Mouse (Mus musculus): Measurements from ENCODE around the gene Rab11fip4.
"Not testable (repeated sequence)": the region's sequence is repeated elsewhere in the genome, so short reads cannot be mapped to it uniquely, and the experiment has no call there.

The Rab11fip4 gene

DNA sequence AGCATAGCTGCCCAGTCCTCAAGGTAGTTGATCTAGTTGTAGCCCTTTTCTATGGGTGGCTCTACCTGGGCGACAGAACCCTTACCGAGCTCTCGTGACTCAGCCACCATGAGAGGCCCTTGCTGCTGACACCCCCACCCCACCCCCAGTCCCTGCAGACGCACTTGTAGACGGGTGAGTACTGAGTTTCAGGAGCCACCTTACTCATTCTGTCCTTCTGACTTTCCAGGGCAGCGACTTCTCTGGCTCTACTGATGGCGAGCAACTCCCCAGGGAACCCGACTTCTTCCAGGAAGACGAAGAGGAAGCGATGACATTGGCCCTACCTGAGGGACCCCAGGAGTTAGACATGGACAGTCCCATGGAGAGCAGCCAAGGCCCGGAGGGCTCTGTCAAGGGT, 89.5 kb downstream of the Rab11fip4 start:
- DNase-seq, result no peak

- no peak for DNase-seq
These were observed 90.2 kb downstream of the Rab11fip4 start for GRCm38 (mm10) chr11:79681182-79681581.

DNA sequence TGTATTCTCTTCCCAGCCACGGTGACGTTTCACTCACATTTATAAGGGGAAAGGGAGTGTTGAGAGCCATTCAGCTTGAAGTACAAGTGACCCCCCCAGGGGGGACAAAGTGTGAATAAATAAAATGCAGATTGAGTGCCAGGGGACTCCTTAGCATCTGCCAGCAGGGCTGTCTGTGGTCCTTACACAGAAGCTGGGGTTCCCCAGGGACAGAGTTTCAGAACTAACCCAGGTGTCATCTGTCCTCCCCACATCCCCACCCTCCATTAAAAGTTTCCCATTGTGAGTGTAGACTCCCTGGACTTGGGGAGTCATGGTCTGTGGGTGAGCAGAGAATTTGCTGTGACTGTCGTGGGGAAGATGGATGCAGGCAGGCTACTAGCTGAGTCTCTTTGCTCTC, 90.8 kb downstream of the Rab11fip4 start:
- DNase-seq, result no peak

GRCm38 (mm10) chr11:79685109-79685508, 94.1 kb downstream of the Rab11fip4 start:
- no peak for DNase-seq

GRCm38 (mm10) chr11:79686501-79687121, 95.6 kb downstream of the Rab11fip4 start:
- peak; percentile 81 for DNase-seq

GRCm38 (mm10) chr11:79689916-79690315, 98.9 kb downstream of the Rab11fip4 start:
- DNase-seq, result no peak

GRCm38 (mm10) chr11:79691513-79691912, 100.5 kb downstream of the Rab11fip4 start:
- no peak for DNase-seq

DNA sequence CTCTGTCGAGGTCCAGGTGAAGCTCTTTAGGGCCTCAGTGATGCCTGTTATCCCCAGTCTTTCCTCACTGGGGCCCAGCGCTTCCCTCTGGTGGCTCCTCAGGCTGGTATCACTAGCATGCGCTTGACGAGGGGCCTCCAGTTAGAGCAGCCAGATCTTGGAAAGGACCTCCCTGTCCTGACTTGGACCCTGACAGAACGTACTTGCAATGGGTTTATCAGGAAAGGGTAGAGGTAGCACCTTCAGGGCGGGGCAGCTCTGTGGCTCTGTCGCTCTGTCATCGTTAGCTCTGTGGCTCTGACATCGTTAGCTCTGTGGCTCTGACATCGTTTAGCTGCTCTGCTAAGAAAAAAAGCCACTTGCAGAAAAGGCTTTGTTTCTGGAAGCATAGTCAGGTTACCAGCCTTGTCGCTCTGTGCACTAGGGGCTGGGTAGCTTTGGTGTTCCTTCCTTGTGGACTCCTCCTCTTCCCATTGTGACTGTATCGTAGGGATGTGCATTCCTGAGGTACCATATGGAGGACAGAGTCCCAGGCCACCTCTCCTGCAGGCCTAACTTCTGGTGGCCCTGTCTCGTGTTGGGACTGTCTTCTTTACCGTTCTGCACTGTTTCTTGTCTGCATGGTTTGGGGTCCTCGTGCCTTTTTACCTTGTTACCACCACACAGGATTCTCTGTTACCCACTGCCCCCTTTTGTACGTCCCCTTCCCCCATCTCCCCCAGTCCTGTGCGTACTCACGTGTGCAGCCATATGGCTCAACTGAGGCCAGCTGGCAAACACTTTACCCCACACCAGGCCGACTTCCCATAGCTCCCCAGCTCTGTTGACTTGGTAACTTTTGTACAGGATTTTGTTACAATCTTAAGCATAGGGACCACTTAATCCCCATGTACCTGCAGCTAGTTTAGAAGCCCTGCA, 105.6 kb downstream of the Rab11fip4 start:
- no peak for DNase-seq

DNA sequence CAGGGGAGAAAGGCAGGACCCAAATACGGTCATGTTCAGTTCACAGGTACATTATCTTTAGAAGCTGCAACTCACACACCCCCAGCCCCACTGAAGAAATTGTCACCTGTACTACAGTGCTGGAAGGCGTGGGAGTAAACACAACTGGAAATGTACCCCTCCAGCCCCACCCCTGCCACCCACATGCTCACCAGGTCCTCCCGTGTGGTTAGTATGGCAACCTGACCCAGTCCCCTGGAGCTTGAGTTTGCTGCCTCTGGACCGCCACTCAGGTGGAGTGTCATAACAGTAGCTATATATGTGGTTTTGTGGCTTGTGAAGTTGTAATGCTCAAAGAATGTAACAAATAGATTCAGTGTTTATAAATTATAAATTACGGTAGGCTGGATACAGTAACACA, 107.1 kb downstream of the Rab11fip4 start:
- no peak for DNase-seq

- not testable (repeated sequence) for DNase-seq
These were observed 107.5 kb downstream of the Rab11fip4 start for GRCm38 (mm10) chr11:79698542-79698941.

DNA sequence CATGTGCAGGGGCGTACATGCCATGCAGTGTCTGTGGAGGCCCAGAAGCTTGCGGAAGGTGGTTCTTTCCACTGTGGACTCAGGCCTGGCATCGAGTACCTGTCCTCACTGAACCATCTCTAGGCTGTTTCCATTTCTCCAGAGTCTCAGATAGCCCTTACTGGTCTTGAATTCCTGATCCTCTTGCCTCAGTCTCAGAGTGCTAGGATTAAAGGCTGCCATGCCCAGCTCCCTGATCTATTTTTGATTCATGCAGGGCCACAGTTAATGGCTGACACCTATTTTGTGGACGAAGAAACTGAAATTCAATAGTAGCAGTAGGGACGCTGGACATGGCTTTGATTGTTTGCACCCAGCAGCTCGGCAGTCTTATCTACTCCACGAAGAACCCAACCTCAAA, 110.5 kb downstream of the Rab11fip4 start:
- DNase-seq, result no peak

DNA sequence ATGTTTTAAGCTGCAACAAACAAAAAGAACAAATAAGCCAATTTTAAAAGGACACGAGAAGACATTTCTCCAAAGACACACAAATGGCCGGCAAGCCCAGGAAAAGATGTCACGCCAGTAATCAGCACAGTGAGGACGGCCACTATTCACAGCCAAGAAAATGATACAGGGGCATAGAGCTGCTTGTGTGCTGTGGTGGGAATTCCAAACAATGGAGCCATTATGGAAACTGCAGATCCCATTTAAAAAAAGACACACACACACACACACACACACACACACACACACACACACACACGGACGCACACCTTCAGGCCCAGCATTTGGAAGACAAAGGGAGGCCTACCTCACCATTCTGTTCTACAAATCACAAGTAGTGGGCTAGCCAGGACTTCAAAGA, 111.1 kb downstream of the Rab11fip4 start:
- no peak for DNase-seq

GRCm38 (mm10) chr11:79703452-79703851, 112.4 kb downstream of the Rab11fip4 start:
- peak; percentile 55 for DNase-seq

DNA sequence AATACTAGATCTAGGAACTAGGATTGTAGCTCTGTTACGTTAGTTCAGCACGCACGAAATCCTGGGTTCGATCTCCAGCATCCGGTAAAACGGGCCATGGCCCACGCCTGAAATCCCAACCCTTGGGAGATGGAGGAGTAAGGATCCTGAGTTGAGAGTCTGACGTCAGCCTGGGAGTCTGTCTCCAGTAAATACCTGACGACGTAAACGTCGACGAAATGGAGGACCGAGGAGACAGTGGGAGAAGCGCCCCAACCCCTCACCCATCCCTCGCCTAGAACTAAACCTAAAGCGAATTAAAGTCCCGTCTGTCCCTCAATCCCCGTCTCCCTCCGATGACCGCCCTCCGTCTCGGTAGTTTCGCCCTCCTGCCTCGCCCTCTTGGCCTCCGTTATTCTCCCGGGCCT, 112.9 kb downstream of the Rab11fip4 start:
- DNase-seq, result no peak

DNA sequence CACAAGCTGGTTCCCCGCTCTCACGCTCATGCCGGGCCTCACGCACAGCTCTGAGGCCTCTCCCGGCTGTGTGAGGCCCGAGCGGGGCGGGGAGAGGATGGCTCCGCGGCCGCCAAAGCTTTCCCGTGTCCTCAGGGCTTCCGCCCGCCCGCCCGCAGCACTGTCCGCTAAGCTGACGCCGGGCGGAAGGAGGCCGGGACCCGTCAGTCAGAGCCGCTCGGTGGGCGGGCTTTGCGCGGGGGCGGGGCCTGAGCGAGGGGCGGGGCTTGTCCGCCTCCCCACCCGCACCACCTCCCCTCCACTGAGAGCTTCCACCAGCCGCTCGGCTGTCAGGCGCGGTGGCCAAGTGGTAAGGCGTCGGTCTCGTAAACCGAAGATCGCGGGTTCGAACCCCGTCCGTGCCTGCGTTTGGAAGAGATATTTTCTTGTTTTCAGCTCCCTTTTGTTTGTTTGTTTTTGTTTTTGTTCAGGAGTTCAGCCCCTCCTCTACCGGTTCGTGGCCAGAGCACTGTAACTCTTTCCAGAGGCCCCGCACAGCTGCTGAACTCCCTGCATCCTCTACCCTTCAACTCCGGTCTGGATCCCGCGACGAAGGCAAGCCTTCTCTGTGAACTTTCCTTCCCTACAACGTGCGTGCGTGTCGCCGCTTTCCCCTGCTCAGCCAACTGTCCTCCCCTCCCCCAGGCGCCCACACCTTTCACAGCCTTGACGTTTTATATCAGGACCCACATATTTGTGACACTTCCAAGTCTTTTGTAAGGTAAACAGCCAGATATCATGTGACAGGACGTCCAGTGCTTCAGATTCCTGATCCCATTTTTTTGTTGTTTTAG, 113.5 kb downstream of the Rab11fip4 start:
- peak; percentile 94 for DNase-seq

GRCm38 (mm10) chr11:79707084-79707483, 116.1 kb downstream of the Rab11fip4 start:
- no peak for DNase-seq

DNA sequence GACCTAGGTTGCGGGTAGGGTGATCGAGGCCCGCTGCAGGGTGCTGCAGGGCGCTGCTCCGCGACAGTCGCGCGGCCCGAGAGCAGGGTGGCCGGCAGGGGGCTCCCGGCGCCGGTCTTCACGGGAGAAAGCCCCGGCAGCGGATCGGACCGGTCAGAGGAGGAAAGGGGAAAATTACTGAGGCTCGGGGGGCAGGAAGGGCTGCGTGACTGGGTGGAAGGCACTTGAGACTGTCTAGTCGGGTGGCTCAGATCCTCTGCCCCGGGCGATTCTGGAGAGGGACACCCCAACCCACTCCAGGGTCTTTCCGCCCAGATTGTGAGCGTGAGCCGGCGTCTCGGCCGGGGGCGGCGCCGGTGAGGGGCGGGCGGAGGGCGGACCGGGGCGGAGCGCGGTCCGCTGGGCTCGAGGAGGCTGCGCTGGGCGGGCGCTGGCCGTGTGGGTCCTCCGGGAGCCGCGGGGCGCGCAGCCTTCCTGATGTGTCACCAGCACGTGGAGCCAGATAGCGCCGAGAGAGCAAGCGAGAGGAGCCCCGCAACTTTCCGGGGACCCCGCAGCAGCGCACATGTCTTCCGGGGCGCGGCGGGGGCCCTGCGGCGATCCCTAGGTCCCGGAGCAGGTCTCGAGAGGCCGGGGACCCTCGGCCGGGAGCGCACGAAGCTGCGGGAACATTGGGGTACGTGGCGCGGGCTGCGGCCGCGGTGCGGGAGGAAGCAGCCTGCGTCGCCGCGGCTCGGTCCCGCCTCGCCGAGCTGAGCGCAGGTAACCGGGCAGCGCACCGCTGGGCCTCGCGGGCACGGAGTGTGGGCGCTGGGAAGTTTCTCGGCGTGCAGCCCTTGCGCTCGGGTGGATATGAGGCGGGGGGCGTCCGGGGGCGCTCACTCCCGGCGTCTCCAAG, 120.1 kb downstream of the Rab11fip4 start:
- DNase-seq, result peak; percentile 85

DNA sequence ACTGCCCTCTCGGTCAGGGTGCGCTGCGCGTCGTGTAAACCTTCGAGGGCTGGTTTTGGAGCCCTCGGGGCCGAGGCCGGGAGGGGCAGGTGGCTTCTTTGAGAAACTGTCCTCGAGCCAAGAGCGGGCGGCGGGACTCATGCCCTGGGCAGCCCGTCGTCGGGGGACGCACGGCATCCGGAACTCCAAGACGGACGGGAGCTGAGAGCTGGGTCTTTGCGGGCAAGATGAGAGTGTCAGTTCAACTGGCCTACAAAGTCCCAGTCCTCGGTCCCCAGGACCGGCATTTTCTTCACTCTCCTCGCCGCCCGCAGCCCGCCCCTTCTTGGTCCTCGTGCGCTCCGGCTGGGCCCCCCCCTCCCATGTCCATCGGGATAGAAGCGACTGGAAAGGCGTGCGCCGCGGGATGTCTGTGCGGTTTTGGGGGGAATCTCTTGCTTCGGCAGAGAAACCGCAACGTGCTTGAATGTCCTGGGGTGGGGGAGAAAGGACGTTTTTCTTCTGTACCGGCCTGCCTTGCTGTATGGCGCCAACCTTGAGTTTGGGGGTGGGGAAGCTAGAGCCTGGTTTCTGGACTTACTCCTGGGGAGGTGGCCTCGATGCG, 120.9 kb downstream of the Rab11fip4 start:
- DNase-seq, result no peak

- peak; percentile 67 for DNase-seq
These were observed 122.2 kb downstream of the Rab11fip4 start for GRCm38 (mm10) chr11:79713184-79713583.

GRCm38 (mm10) chr11:79713678-79714077, 122.7 kb downstream of the Rab11fip4 start:
- DNase-seq, result no peak

GRCm38 (mm10) chr11:79714082-79714742, 123.2 kb downstream of the Rab11fip4 start:
- DNase-seq, result no peak
